Mouse (Mus musculus) C2C12 (cell line): ENCODE results near the gene Rasgrp3.

Source experiments
- CTCF ChIP-seq: IDR thresholded peaks from one replicate; pipeline ENCODE4 v1.5.1; 2011; ENCODE audit not compliant: control insufficient read depth, insufficient read depth, insufficient read length
- MAX ChIP-seq: IDR thresholded peaks from one replicate; pipeline ENCODE4 v1.6.1; 2011; ENCODE audit warnings: mild to moderate bottlenecking, control low read depth
- MYOG ChIP-seq: IDR thresholded peaks from one replicate; pipeline ENCODE4 v1.6.1; 2011; ENCODE audit not compliant: control insufficient read depth, insufficient read length; ENCODE audit errors: extremely low read depth

GRCm38 (mm10) chr17:75516591-75516990, 80.9 kb downstream of the Rasgrp3 start:
- TF ChIP-seq CTCF = no peak
- no peak for TF ChIP-seq MYOG
- TF ChIP-seq MAX = no peak
